Mouse (Mus musculus): ENCODE measurements around the gene Bricd5. TPM values are rescaled to one million over a fixed set of nuclear protein-coding genes. Genes with fewer than 3 reads are reported as not detected.

Bricd5 gene
- polyA plus RNA-seq, 1 experiment = 2.3 TPM

GRCm38 (mm10) chr17:24437016-24437415, 36.7 kb upstream of the Bricd5 start:
- WGBS = 36% methylated on average over 5 of the region's 5 CpGs
- Histone ChIP-seq H3K27ac (ENCODE audit: insufficient read depth, low read length) (no peak overlapping the region; the same call in 1 of the 2 replicates), H3K4me3 (replicated peaks; ENCODE audit: insufficient read depth, low read depth, low read length) (no peak overlapping the region), H3K4me1 (ENCODE audit: control insufficient read depth, insufficient read depth, low read length) (peaks cover 14% of the 10 kb centered on the region), H3K27me3 (ENCODE audit: control insufficient read depth, insufficient read depth, low read length) (no peaks in the 10 kb centered on the region)
- peak; percentile 67 to 68 for DNase-seq
- no peak for TF ChIP-seq POLR2A (IDR thresholded peaks at IDR 0.05; ENCODE audit: borderline replicate concordance, insufficient read depth, low read length)
- peak; percentile 56 for TF ChIP-seq CTCF (IDR thresholded peaks at IDR 0.05; ENCODE audit: borderline replicate concordance, insufficient read depth, low read depth, low read length)

- WGBS = 80% methylated on average over 8 of the region's 8 CpGs
- Histone ChIP-seq H3K27ac (ENCODE audit: insufficient read depth, low read length) (no peak overlapping the region), H3K27me3 (ENCODE audit: control insufficient read depth, insufficient read depth, low read length) (no peaks in the 10 kb centered on the region), H3K4me1 (ENCODE audit: control insufficient read depth, insufficient read depth, low read length) (peaks cover 40% of the 10 kb centered on the region), H3K4me3 (replicated peaks; ENCODE audit: insufficient read depth, low read depth, low read length) (no peak overlapping the region)
- no peak for DNase-seq
- TF ChIP-seq POLR2A (IDR thresholded peaks at IDR 0.05; ENCODE audit: borderline replicate concordance, insufficient read depth, low read length) = no peak
- TF ChIP-seq CTCF (IDR thresholded peaks at IDR 0.05; ENCODE audit: borderline replicate concordance, insufficient read depth, low read depth, low read length) = no peak
Observed at GRCm38 (mm10) chr17:24440377-24440776, 33.3 kb upstream of the Bricd5 start.

GRCm38 (mm10) chr17:24441148-24441547, 32.5 kb upstream of the Bricd5 start:
- peaks cover 40% of the 10 kb centered on the region for H3K4me1 ChIP-seq (ENCODE audit: control insufficient read depth, insufficient read depth, low read length)
- no peak for TF ChIP-seq CTCF (IDR thresholded peaks at IDR 0.05; ENCODE audit: borderline replicate concordance, insufficient read depth, low read depth, low read length)
- TF ChIP-seq POLR2A (IDR thresholded peaks at IDR 0.05; ENCODE audit: borderline replicate concordance, insufficient read depth, low read length) = no peak
- no peaks in the 10 kb centered on the region for H3K27me3 ChIP-seq (ENCODE audit: control insufficient read depth, insufficient read depth, low read length)
- 14% methylated on average over 2 of the region's 2 CpGs for WGBS
- H3K4me3 ChIP-seq (replicated peaks; ENCODE audit: insufficient read depth, low read depth, low read length) = no peak overlapping the region
- H3K27ac ChIP-seq (ENCODE audit: insufficient read depth, low read length) = no peak overlapping the region
- DNase-seq = no peak

- H3K4me1 ChIP-seq (ENCODE audit: control insufficient read depth, insufficient read depth, low read length) = peaks cover 37% of the 10 kb centered on the region
- H3K27me3 ChIP-seq (ENCODE audit: control insufficient read depth, insufficient read depth, low read length) = no peaks in the 10 kb centered on the region
- 67% methylated on average over 14 of the region's 14 CpGs for WGBS
- DNase-seq = no peak
- peak overlapping the region; percentile 29; the same call in 1 of the 2 replicates for H3K27ac ChIP-seq (ENCODE audit: insufficient read depth, low read length)
- no peak overlapping the region for H3K4me3 ChIP-seq (replicated peaks; ENCODE audit: insufficient read depth, low read depth, low read length)
- TF ChIP-seq POLR2A (IDR thresholded peaks at IDR 0.05; ENCODE audit: borderline replicate concordance, insufficient read depth, low read length) (no peak), CTCF (IDR thresholded peaks at IDR 0.05; ENCODE audit: borderline replicate concordance, insufficient read depth, low read depth, low read length) (no peak)
Observed at GRCm38 (mm10) chr17:24442107-24442506, 31.6 kb upstream of the Bricd5 start.

GRCm38 (mm10) chr17:24442632-24443155, 31.0 kb upstream of the Bricd5 start, which contains the start of gene Dnase1l2:
Dnase1l2 (minus strand) TSS chr17:24443105.
- 22% methylated on average over 7 of the region's 7 CpGs for WGBS
- TF ChIP-seq POLR2A (IDR thresholded peaks at IDR 0.05; ENCODE audit: borderline replicate concordance, insufficient read depth, low read length) (no peak), CTCF (IDR thresholded peaks at IDR 0.05; ENCODE audit: borderline replicate concordance, insufficient read depth, low read depth, low read length) (no peak)

GRCm38 (mm10) chr17:24443409-24443808, 30.3 kb upstream of the Bricd5 start:
- Histone ChIP-seq H3K27ac (ENCODE audit: insufficient read depth, low read length) (peak overlapping the region; percentile 35), H3K4me1 (ENCODE audit: control insufficient read depth, insufficient read depth, low read length) (peaks cover 37% of the 10 kb centered on the region), H3K4me3 (replicated peaks; ENCODE audit: insufficient read depth, low read depth, low read length) (no peak overlapping the region), H3K27me3 (ENCODE audit: control insufficient read depth, insufficient read depth, low read length) (no peaks in the 10 kb centered on the region)
- DNase-seq = peak; percentile 83 to 86
- 28% methylated on average over 4 of the region's 4 CpGs for WGBS
- no peak for TF ChIP-seq POLR2A (IDR thresholded peaks at IDR 0.05; ENCODE audit: borderline replicate concordance, insufficient read depth, low read length)

More at GRCm38 (mm10) chr17:24442632-24443155, 31.0 kb upstream of the Bricd5 start, which contains the start of gene Dnase1l2:
- no peak within 1 kb of the TSS for H3K4me3 ChIP-seq (replicated peaks; ENCODE audit: insufficient read depth, low read depth, low read length)
- peak within 1 kb of the TSS; percentile 35 for H3K27ac ChIP-seq (ENCODE audit: insufficient read depth, low read length)
- no peaks in the 10 kb centered on the region for H3K27me3 ChIP-seq (ENCODE audit: control insufficient read depth, insufficient read depth, low read length)
- peaks cover 37% of the 10 kb centered on the region for H3K4me1 ChIP-seq (ENCODE audit: control insufficient read depth, insufficient read depth, low read length)
- DNase-seq = peak; percentile 50 to 59

GRCm38 (mm10) chr17:24446590-24446989, 27.1 kb upstream of the Bricd5 start:
- Histone ChIP-seq H3K4me3 (replicated peaks; ENCODE audit: insufficient read depth, low read depth, low read length) (no peak overlapping the region), H3K27me3 (ENCODE audit: control insufficient read depth, insufficient read depth, low read length) (no peaks in the 10 kb centered on the region), H3K4me1 (ENCODE audit: control insufficient read depth, insufficient read depth, low read length) (peaks cover 30% of the 10 kb centered on the region), H3K27ac (ENCODE audit: insufficient read depth, low read length) (no peak overlapping the region)
- 80% methylated on average over 8 of the region's 8 CpGs for WGBS
- no peak for TF ChIP-seq CTCF (IDR thresholded peaks at IDR 0.05; ENCODE audit: borderline replicate concordance, insufficient read depth, low read depth, low read length)
- no peak for TF ChIP-seq POLR2A (IDR thresholded peaks at IDR 0.05; ENCODE audit: borderline replicate concordance, insufficient read depth, low read length)
- DNase-seq = no peak

GRCm38 (mm10) chr17:24449507-24449906, 24.2 kb upstream of the Bricd5 start:
- H3K4me3 ChIP-seq (replicated peaks; ENCODE audit: insufficient read depth, low read depth, low read length) = no peak overlapping the region
- no peak for DNase-seq
- TF ChIP-seq POLR2A (IDR thresholded peaks at IDR 0.05; ENCODE audit: borderline replicate concordance, insufficient read depth, low read length) (no peak), CTCF (IDR thresholded peaks at IDR 0.05; ENCODE audit: borderline replicate concordance, insufficient read depth, low read depth, low read length) (no peak)
- no peaks in the 10 kb centered on the region for H3K27me3 ChIP-seq (ENCODE audit: control insufficient read depth, insufficient read depth, low read length)
- H3K27ac ChIP-seq (ENCODE audit: insufficient read depth, low read length) = no peak overlapping the region
- 89% methylated on average over 6 of the region's 6 CpGs for WGBS
- H3K4me1 ChIP-seq (ENCODE audit: control insufficient read depth, insufficient read depth, low read length) = peaks cover 2% of the 10 kb centered on the region

All from cerebellum, adult 2 months (tissue).